Mouse (Mus musculus) thymus, postnatal 4 days (tissue): Measurements from ENCODE around the gene Chrnd.

Experiments used
- DNase-seq: peaks from one replicate; pipeline ENCODE4 v3.0.0; 2021

Gene Chrnd

DNA sequence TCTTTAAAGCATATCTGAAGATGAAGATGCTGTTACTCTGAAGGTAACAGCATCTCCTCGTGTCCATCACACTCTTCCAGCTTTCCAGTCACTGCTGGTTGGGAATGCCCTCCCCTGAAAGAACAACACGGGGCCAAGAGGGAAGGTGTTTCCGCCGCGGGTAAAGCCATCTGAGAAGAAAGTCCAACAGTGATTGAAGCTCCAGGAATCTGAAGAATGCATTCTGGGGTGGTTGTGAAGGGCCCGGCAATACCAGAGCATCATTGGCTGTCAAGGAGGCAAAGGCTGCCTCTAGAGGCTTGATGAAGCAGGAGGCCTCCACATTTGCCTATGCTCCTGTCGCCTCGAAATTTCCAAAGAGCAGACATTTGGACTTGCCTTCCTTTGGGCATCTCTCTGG lies 48.6 kb downstream of the Chrnd start:
- DNase-seq = no peak

DNA sequence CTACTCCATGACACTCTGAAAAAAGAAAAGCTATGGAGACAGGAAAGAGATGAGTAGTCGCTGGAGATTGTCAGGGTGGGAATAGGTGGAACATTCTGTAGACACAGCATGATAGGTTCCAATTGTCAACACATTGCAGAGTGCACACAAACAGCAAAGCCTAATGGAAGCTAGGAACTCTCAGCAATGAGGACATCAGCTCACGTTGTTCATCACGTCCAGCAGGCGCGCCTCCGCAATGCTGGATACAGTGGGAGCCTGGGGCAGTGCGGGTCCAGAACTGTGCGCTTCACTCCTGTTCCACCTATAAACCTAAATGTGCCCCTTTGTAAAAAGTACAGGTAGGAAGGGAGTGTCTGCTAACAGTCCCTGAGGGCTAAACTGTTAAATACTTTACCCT lies 52.6 kb downstream of the Chrnd start:
- DNase-seq = no peak

- no peak for DNase-seq
Measured at GRCm38 (mm10) chr1:87245430-87245829, 55.0 kb downstream of the Chrnd start.

DNA sequence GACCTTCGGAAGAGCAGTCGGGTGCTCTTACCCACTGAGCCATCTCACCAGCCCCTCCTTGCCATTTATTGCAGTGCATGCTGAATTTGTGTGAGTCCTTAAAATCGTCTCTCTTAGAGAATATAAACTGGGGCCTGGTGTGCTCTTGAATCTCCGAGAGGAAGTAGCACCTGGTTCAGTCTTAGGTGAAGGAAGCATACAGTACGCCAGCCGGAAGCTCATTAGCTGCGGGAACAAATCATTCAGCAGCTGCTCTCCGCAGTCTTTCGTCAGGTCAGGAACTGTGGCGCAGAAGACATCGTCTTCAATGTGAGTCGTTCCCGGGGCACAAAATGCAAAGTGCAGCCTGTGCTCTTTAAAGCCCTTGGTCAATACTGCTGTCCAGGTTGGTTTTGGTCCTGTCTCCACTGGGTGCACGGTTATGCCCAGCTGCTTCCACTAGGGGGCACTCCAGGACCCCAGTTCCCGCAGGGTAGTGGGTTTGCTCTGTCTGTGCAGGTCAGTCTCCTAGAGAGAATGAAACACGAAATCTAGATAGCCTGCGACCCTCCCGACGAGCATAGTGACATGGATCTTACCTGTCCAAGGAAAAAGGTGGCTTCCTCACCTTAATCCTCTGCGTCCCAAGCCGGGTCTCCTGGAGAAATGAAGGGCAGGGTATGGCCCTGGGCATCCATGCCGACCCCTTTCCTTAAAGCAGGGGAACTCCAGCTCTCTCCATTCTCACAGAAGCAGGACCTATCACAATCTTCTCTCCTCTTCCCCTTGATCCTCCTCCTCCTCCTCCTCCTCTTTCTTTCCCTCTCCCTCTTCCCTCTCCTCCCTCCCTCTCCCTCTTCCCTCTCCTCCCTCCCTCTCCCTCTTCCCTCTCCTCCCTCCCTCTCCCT lies 55.8 kb downstream of the Chrnd start:
- peak; percentile 85 for DNase-seq
